Mouse (Mus musculus) CD8-positive naive resting alpha-beta T cell, adult 2 months (primary cell): ENCODE measurements around the gene Prmt9.
A peak's percentile ranks its signal among the peaks of the same experiment; 100 is the strongest.

Experiments
- DNase-seq, 2 experiments: peaks; one replicate each; pipeline ENCODE4 v3.0.0; 2022; ENCODE audit warnings: low read depth in 2 of 2, low spot score in 2 of 2

The Prmt9 gene

DNA sequence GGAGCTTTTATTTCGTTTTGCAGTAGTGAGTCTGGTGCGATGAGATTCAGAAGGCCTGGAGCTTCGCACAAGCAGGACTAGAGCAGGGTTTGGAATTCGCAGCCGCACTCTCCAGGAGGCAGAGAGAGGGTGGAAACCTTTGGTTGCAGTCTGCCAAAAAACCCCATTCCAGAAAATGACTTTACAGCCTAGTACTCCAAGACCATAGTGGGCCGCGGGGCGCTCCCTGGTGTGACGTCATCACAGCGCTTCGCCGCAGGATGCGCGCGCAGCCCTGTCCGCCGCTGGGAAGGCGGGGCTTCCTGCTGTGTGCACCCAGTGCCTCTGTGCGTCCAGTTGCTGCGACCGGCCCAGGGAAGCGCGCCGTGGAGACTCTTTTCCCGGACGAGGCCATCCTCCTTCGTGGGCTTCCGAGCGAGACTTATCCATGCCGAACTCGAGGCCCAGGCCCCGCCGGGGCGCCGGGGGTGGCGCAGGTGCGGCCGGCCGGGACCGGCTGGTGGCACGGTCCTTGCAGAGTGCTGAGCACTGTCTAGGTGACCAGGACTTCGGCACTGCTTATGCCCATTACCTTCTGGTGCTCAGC is at the start of gene Prmt9:
Gene Prmt9 (plus strand): TSS at position 277 of the 586 bp plus-strand sequence.
- DNase-seq = peak; percentile 88 to 90

DNA sequence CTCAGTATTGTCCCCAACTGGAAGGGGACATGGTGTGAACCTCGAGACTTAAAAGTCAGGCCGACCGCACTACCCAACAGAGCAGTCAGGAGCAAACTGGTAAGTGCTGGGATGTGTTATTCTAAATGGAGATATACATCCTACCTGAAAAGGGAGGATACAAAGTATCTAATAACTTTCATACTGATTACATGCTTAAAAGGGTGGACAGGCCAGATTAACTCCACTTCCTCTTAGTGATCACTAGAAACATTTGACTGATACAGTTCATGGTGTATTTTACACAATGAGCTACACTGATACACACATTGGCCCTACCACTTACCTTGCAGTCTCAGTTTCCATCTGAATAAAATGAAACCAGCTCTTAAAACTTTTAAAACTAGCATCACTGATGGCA is 48.9 kb upstream of the Prmt9 start:
- no peak for DNase-seq

DNA sequence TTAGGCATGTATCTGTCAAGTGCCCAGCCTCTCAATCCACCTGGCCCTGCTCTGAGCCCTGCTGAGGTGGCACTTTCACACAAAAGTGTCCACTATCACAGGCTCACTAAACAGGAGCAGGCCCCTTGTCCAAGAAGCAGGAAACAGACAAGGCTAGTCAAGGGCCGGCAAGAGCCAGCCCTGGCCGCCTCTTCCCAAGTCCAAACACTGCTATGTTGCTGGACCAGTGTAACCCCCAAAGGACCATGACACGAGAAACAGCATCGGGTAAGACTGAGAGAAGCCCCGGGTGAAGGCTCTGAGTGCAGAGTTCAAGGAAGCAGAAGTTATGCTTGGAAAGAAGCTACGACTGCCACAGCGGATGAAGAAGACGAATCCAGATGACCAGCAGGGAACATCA is 48.1 kb upstream of the Prmt9 start:
- DNase-seq = no peak

DNA sequence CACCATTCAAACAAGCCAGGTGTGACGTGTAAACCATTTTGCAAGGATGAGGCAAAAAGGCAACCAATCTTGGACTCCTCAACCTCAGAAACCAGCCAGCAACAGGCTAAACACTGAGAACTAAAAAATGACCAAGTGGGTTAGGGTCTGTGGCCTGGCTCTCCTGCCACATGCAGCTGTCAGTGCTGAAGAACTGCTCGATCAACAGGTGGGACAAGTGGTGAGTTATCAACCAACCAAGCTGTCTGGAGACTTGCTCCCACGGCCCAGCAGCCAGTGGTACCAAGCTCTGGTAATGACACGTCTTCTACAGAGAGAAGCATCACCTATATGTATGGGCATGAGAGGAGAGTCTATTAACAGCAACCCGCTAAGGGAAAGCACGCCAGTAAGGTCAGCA is 46.6 kb upstream of the Prmt9 start:
- DNase-seq = no peak

DNA sequence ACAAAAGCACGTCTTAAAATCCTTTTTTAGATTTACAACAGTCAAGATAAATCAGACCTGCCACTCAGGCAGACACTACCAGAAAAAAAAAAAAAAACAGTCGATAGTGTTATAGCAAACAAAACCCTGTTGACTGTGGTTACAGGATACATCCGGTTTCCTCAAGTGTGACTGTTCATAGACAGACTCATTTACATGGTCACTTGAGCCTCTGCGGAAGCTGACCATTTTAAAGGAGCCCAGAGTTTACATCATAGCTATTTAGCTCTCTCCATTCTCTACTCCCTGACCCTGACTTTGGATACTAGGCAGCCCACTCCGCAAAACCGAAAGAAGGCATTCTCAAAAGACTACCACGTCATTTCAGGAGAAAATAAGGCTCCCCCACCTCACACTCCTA is 42.7 kb upstream of the Prmt9 start:
- no peak for DNase-seq

DNA sequence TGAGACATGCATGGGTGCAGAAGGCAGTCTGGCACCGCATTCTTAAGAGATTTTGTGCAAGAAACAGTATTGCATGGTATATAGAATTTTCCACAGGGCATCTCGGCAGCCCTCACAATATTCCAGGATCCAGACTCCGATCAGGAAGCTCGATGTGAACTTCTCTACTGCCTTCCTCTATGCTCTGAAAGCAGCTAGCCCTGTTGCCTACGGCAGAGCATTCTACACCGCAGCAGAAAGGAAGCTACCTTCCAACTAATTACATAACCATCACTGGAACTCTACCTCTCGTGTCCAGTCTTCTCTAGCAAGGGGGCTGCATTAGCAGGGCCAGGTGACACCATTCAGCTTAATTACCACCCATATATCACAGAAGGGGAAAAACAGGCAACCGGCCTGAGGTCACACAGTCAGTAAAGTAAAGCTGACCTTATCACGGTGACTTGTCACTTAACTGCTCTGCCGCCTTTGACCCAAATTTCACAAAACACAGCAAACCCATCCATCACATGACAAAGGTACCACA is 41.6 kb upstream of the Prmt9 start:
- DNase-seq = no peak

DNA sequence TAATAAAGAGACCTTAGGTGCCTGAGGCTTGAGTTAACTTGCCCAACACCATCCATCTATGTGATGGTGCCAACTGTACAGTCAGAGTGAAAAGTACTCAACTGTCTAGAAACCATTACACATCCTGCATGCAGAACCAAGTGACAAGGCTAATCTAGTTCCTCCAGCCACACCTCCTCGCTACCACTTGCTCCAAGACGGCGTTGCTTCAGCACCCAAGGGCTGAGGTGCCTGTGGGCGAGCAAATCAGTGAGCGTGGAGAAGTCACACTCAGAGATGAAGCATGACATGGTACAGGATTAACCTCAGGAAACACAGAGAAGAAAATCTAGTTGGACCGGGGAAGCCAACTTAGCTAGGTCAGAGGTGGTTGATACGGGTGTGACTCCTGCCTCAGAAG is 40.2 kb upstream of the Prmt9 start:
- no peak for DNase-seq

DNA sequence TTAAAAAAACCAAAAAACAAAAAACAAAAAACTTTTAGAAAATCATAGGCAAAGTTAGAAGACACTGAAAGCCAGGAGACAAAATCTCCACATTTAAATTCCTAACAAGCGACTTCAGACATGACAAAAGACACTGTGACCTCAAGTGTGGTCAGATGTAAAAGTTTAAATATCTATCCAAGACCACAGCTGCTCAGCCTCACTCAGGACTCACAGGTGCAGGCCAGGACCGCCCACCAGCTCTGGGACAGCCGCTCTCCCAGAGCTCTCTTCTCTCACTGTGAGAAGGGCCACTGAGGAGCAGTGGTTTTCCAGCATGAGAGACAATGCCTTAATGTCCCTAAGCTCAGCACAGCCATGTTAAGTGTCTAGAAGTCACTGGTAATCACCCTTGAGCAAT is 38.8 kb upstream of the Prmt9 start:
- no peak for DNase-seq

DNA sequence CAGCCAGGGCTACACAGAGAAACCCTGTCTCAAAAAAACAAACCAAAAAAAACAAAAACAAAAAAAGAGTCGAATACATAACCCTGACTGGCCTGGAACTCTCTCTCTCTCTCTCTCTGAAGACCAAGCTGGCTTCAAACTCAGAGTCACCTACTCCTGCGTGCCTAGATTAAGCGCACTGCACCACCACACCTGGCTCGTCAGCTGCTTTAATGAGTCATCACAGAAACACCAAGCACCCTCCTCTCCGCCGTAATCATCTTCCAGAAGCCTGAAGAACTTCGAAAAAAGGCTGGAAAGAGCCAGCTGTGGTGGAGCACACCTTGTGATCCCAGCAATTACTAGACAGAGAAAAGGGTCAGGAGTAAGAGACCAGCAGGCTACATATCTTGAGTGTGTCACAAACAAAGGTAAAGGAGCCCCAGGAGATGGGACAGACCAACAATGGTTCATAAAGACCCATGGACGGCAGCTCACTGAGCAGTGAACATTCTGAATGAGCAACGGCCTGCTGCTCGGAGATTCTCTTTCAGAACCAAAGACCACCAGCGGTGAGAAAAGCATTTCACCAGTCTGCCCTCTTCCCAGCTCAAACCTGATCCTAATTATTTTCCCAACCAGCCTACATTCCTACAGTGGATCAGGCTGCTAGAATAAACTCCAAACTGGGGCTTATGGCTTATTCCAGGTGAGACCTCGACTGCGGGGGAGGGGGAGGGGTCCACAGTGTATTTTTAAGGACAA is 37.3 kb upstream of the Prmt9 start:
- DNase-seq = no peak

DNA sequence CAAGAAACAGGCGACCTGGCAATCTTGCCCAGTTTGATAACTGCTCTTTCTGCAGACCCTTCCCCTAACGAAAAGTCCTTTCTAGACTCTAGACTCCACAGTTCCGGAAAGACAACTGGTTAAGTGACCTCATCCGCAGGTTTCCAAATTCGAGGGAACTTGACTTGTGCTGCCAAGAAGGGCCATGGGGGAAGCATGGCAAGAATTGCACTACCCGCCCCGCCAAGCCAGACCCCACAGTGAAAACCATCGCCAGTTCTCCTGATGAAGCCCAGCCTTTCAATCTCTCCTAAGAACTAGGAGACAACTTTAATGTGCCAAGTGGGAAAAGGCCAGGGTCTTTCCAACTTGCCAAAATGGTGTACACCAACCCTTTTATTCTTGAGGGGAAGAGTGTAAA is 34.0 kb upstream of the Prmt9 start:
- no peak for DNase-seq

DNA sequence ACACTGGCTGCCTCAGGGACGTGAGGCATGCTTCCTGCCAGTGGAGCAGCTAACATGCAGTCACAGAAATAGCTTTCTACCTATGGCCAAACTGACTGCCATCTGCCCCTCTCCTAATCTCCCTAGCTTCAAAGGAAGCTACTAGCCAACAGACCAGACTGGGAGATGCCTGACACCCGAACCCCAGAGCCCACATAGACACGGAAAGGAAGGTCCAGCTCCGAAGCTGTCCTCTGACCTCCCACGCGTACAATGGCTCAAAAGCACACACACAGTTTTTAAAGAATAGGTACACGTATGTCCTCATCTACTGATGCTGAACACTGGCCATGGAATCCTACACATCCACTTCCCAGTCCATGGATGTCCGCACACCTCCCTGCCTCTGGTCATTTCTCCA is 33.4 kb upstream of the Prmt9 start:
- DNase-seq = no peak

DNA sequence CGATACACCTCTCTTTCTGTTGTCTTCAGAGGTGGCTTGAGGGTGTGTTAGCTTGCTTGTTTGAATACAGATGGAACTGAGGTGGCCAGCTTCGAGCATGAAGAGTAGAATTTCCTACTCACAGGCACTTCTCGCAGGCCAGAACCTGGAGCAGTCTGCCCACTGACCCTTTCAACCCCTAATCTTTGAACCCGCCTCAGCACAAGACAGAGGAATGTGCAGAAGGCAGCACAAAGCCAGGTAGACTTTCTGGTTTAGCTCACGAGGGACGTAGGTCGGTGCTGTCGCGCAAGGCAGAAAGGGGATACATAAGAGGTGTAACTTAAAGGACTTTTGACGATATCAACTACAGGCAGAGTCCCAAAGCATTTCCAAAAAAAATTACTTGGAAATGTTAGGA is 32.4 kb upstream of the Prmt9 start:
- DNase-seq = no peak

DNA sequence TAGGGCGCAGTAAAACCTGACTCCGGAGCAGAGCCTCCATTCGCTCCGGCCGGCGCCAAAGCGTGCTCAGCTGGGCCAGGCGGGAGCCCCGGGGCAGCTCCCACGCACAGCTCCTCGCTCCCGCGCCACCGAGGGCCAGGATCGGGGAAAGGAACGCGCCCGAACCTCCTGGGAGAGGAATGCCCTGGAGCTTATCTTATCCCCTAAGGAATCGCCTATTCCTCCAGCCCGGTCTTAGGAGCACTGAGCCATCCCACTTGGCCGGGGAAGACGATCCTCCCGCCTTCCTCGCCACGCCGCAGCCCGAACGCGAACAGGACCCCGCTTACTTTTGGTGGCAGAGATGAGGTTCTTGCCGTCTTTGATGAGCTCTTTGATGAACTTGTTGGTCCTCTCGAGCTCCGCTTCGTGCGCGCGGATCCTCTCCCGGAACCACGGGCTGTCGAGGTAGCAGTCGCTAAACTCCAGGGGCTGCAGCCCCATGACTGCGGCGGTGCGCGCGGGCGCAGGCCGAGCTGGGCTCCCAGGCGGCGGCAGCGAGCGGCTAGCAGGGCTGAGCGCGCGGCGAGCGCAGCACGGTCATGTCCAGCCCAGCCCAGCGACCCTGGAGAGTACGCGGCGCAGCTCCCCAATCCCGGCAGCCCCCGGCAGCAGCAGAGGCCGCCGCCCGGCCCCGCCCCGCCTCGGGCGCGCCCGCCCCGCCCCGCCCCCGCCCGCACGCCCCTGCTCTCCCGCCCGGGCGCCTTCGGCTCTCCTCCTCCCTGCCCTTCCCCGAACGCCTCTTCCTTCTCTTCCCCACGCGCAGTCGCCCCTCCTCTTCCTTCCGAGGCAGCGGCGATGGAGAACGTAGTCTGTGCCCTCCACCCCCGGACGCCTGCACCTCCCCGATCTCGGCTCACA is 31.6 kb upstream of the Prmt9 start, which contains the start of gene Arhgap10:
Gene Arhgap10 (minus strand): TSS at position 653 of the 900 bp plus-strand sequence.
- peak; percentile 65 to 66 for DNase-seq

DNA sequence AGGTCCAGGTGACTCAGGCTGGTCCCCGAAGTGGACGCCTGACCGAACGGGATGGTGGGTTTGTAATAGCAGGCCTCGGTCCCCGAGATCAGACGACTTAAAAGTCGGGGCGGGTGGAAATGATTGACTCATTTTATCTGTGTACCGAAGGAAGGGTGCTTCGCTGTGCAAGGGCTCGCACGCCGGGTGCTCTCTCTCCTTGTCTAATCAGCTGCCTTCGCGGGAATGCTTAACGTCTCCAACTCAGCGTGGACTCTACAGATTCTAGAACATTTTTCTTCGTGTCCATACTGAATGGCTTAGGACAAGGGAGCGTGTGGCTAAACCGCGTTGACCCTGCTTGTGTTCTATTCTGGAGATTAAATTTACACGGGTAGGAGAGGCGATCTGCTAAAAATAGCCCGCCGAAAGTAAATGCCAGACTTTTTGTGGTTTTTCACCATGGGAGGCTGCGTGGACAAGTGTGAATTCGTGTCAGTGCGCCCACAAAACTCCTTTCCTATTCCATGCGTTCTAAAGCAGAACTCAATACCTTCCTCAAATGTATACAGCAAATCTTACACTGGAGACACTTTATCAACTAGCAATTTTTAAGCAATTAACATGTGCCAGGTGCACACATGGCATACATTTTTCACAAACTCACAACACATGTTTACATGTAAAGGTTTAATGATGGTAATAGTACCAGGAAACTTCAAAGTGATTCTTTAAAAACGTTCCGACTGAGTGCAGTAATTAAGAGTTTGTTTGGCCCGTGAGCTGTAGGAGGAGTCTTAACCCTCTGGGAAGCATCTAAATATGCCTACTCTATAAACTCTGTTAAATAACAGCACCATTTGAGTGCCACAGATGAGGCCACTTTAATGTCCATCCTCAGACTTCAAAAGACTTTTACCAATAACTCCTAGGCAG is 30.7 kb upstream of the Prmt9 start:
- no peak for DNase-seq

DNA sequence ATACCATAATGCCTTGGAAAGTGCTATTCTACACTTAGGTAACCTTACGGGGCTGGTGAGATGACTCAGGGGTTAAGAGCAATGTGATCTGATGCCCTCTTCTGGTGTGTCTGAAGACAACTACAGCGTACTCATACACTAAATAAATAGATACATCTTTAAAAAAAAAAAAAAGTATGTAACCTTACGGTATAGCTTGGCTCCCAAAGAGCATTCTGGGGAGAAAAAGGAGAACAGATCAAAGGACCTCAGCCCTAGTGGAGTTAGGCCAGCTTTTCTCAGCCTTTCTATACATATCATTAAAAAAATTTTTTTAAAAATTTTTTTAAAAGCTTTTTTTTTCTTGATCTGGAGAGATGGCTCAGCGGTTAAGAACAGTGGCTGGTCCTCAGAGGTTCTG is 28.6 kb upstream of the Prmt9 start:
- DNase-seq = no peak

DNA sequence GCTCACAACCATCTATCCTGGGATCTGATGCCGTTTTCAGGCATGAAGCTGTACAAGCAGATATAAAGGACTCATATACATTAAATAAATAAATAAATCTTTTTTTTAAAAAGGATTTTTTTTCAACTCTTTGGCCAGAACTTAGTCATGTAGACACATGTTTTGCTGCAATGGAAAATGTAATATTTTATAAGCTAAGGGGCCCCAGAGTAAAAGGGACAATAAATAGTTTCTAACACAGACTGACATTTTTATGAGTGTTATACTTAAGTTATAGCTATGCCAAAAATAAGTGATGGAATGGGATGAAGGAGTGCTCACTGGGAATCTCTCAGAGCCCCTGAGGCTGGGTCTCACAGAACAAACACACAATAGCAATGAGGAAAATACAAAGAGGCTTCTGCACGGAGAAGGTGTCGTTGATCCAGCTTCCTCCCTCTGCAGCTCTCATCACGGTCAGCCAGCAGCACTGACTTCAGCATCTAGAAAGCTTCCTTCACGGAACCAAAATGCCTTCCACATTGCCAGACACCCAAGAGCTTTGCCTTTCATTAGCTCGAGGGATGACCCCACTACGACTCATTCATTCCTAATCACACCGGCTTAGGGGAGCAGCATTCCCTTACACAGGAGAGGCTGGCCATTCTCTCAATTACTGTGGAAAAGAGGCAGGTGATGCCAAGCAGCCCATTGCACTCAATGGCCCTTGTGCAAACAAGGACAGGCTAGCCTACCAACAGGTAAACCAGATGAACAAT is 28.0 kb upstream of the Prmt9 start:
- DNase-seq = no peak

DNA sequence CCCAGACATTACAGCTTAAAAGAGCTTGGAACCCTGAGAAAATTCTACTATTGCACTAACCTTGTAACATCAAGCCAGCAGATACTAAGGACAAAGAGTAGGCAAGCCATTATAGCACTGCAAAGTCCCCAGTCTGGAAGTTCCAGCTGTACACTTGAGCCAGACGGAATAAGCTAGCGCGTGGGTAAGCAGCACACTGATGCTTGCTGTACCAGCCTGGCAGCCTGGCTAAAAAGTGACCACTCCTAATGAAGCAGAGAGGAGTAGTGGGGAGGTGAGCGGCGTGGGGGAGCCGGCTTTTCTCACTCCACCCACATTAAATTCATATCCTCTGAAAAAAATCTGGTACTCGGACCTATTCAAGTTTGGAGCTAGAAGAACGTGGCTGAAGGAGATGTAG is 26.2 kb upstream of the Prmt9 start:
- no peak for DNase-seq

DNA sequence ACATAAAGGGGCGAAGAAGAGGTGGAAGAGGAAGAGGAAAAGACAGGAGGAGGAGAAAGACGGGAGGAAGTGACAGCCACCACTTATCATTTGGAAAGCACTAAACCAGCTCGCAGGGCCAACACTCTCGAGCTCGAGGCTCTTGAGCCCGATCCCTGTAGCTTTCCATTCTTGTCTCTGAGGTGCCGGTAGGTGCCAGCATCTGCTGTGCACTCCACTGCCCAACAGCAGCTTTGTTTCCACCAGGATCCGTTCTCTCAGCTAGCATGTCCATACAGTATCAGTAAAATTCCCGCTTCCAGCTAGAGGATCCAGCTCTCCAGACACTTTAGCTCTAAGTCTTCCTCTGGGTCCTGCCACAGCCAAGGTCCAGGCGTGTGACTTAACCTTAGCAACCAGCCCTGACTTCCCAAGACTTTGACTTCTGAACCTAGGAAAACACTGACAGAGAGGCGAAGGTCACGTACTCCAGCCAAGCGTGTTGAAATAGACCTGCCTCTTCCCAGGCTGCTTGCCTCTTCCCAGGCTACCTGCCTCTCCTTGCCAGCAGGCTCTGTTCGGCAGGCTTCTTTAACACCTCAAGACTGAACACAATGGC is 25.1 kb upstream of the Prmt9 start:
- no peak for DNase-seq

DNA sequence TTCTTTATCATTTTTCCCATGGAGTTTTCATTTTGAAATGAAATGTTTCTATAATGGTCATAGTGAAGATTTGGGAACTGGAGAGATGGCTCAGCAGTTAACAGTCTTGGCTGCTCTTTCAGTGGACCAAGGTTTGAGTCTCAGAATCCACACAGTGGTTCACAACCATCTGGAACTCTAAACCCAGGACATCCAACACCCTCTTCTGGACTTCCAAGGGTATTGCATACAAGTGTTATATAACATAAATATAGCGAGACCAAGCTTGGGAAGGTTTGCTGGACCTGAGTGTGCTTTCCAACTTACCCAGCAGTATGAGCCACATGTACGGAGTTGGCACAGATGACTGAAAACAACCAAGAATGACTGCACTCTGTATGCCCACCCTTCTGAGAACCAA is 24.3 kb upstream of the Prmt9 start:
- DNase-seq = no peak

DNA sequence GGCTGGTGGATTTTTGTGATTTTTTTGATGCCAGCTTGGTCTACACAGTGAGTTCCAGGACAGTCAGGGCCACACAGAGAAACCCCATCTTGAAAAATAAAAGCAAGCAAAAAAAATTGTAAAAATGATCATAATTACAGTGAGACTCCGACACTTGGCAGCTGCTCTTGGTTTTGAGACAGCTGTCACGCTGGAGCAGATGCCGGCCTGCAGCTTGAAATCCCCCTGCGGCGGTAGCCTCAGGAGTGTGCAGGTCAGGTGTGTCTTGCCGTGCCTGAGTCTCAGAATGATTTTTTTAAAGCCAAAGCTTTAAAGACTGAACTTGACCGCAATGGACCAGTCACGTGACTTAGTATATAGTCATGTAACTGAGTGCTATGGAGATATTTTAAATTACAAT is 23.1 kb upstream of the Prmt9 start:
- DNase-seq = no peak
